In the genomic region with DNA sequence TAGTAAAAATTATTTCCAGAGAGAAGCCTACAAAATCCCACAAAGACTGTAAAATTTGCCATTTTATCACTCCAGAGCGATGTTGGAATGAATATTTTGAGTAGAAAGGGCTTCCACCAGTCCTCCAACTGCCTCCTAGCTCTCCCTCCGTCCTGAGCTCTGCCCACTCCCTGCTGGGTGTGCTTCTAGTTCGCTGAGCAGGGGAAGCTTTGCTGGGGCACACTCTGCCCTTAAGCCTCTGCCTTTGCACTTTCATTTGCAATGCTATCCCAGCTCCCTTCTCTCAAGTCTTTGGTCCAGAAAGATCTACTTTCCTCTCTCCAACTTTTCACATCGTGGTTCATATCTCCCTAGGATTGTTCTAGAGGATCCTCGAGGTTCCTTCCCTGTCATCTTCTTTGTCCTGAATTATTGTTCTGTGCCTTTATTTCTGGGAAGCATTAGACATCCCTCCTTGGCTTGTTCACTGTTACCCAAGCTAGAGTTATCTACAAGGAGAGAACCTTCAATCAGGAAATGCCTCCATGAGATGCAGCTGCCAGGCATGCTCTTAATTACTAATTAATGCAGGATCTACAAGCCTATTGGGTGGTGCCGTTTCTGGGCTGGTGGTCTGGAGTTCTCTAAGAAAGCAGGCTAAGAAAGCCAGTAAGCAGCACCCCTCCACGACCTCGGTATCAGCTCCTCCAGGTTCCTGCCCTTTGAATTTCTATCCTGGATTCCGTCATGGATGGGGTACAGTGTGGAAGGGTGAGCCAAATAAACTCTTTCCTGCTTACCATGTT, we compare ENCODE assay signal across 17 mouse cellular contexts.
A peak's percentile ranks its signal among the peaks of the same experiment; 100 is the strongest.
DNase-seq lines count a peak whose midpoint lies in the region; ATAC-seq lines count a peak whose summit lies in the region.
"Had no signal": no experiment of that assay in that cellular context is flagged by ENCODE, and none has a peak within 500 bp of the region (broad histone marks: within the 10 kb centered on the region; RNA-seq: fewer than 3 reads in every experiment).

No protein-coding gene starts in this region.

- H3K27ac ChIP-seq in midbrain, embryonic 10.5 days (replicated peaks) = peak overlapping the region; percentile 46
- H3K27ac ChIP-seq in midbrain, embryonic 13.5 days = no peak overlapping the region
- H3K27ac ChIP-seq in forebrain, embryonic 16.5 days (ENCODE audit: low read length) = no peak overlapping the region
- H3K27ac ChIP-seq: heart, adult 2 months; liver, embryonic 15.5 days; neural tube, embryonic 13.5 days had no signal

- no peaks in the 10 kb centered on the region; the same call in 1 of the 2 replicates for H3K27me3 ChIP-seq in midbrain, embryonic 10.5 days (ENCODE audit: low read depth, poor library complexity, severe bottlenecking)
- 0 out of 2 replicates have a peak, but pooled peaks cover 3% of the 10 kb centered on the region for H3K27me3 ChIP-seq in midbrain, embryonic 13.5 days
- H3K27me3 ChIP-seq in forebrain, embryonic 16.5 days (replicated peaks; ENCODE audit: control insufficient read depth, insufficient read depth, low read length) = no peaks in the 10 kb centered on the region
- H3K27me3 ChIP-seq: liver, embryonic 15.5 days; neural tube, embryonic 13.5 days had no signal

- H3K36me3 ChIP-seq in midbrain, embryonic 10.5 days = no peaks in the 10 kb centered on the region
- H3K36me3 ChIP-seq in midbrain, embryonic 13.5 days = no peaks in the 10 kb centered on the region
- H3K36me3 ChIP-seq in forebrain, embryonic 16.5 days (ENCODE audit: control insufficient read depth, insufficient read depth) = no peaks in the 10 kb centered on the region
- H3K36me3 ChIP-seq: liver, embryonic 15.5 days; neural tube, embryonic 13.5 days had no signal

- H3K4me3 ChIP-seq in midbrain, embryonic 10.5 days = no peak overlapping the region; the same call in 1 of the 2 replicates
- H3K4me3 ChIP-seq in midbrain, embryonic 13.5 days (replicated peaks) = no peak overlapping the region
- H3K4me3 ChIP-seq in forebrain, embryonic 16.5 days (replicated peaks; ENCODE audit: low read length) = no peak overlapping the region
- H3K4me3 ChIP-seq: heart, adult 2 months; liver, embryonic 15.5 days; neural tube, embryonic 13.5 days had no signal

- WGBS in midbrain, embryonic 10.5 days = 40% methylated on average over 9 of the region's 9 CpGs
- 38% methylated on average over 9 of the region's 9 CpGs for WGBS in midbrain, embryonic 13.5 days
- WGBS in forebrain, embryonic 16.5 days = 28% methylated on average over 9 of the region's 9 CpGs

- peaks cover 43% of the 10 kb centered on the region for H3K4me1 ChIP-seq in midbrain, embryonic 10.5 days
- H3K4me1 ChIP-seq in midbrain, embryonic 13.5 days (replicated peaks) = peaks cover 29% of the 10 kb centered on the region
- peaks cover 33% of the 10 kb centered on the region for H3K4me1 ChIP-seq in forebrain, embryonic 16.5 days (replicated peaks; ENCODE audit: control insufficient read depth, insufficient read depth, low read length)
- H3K4me1 ChIP-seq: liver, embryonic 15.5 days had no signal

- no peak overlapping the region for H3K4me2 ChIP-seq in midbrain, embryonic 13.5 days (replicated peaks)
- peak overlapping the region; percentile 26 for H3K4me2 ChIP-seq in forebrain, embryonic 16.5 days (ENCODE audit: low read length)
- H3K4me2 ChIP-seq: liver, embryonic 15.5 days; neural tube, embryonic 13.5 days had no signal

- DNase-seq in cerebellum, adult 9-10 months = peak; percentile 32
- DNase-seq in cerebellum, adult 8-10 months = no peak
- DNase-seq in midbrain, embryonic 10.5 days (ENCODE audit: low spot score) = no peak
- peak; percentile 65 for DNase-seq in retina, embryonic 14.5 days (ENCODE audit: low spot score)
- no peak for DNase-seq in adrenal gland, postnatal 4 days (ENCODE audit: low spot score in 2 of 2)
- no peak for DNase-seq in MN1 (ENCODE audit: low spot score)
- DNase-seq: gastrocnemius, postnatal 10 days; heart, adult 2 months; kidney, adult 18-20 months; kidney, postnatal 25 days; layer of hippocampus, adult 9-11 months; right cerebral cortex, postnatal 4 days had no signal

- H3K9me3 ChIP-seq in midbrain, embryonic 10.5 days (replicated peaks) = no peaks in the 10 kb centered on the region
- no peaks in the 10 kb centered on the region for H3K9me3 ChIP-seq in midbrain, embryonic 13.5 days
- H3K9me3 ChIP-seq in forebrain, embryonic 16.5 days (ENCODE audit: control insufficient read depth, low read length) = no peaks in the 10 kb centered on the region
- H3K9me3 ChIP-seq: liver, embryonic 15.5 days; neural tube, embryonic 13.5 days had no signal

- H3K9ac ChIP-seq in midbrain, embryonic 13.5 days (replicated peaks) = no peak overlapping the region
- no peak overlapping the region for H3K9ac ChIP-seq in forebrain, embryonic 16.5 days (replicated peaks; ENCODE audit: low read depth, low read length)
- H3K9ac ChIP-seq: liver, embryonic 15.5 days; neural tube, embryonic 13.5 days had no signal

- ATAC-seq in midbrain, embryonic 13.5 days = no peak
- ATAC-seq in forebrain, embryonic 16.5 days = 0 out of 2 replicates have a peak, but pooled peaks have one; percentile 7
- ATAC-seq: lung, postnatal 0 days had no signal

Comparison
In these comparisons a context has a peak if more than half of its experiments do, and no peak if none do; other contexts are left out.
1. DNase-seq: peak in cerebellum, adult 9-10 months (single experiment) and retina, embryonic 14.5 days (single experiment); none in cerebellum, adult 8-10 months (single experiment), midbrain, embryonic 10.5 days (single experiment), adrenal gland, postnatal 4 days (0 of 2) and MN1 (single experiment).